Mouse (Mus musculus) ES-E14 (cell line): ENCODE data around the gene Fndc11. TPM values are rescaled to one million over a fixed set of nuclear protein-coding genes. Genes with fewer than 3 reads are reported as not detected.

Source experiments
- DNase-seq: peaks from one replicate; pipeline ENCODE4 v3.0.0-alpha.2; 2013; ENCODE audit warnings: low read depth, low spot score
- H3K27ac ChIP-seq: 2 replicates; pipeline ENCODE4 v1.5.1; 2012; ENCODE audit warnings: low read depth, mild to moderate bottlenecking, low read length, moderate library complexity, mixed read lengths; ENCODE audit not compliant: poor library complexity, insufficient read depth, severe bottlenecking
- H3K36me3 ChIP-seq: 2 replicates; pipeline ENCODE4 v1.6.1; 2012; ENCODE audit warnings: mild to moderate bottlenecking, low read length, moderate library complexity, mixed read lengths; ENCODE audit not compliant: control insufficient read depth, poor library complexity, insufficient read depth, severe bottlenecking
- H3K4me1 ChIP-seq, 2 experiments: fragments of 150-350 bp in 1 of 2; sonication (generic) in 1 of 2; 2 replicates each; pipeline ENCODE4 v1.6.1; 2012; ENCODE audit warnings: low read length in 2 of 2, mild to moderate bottlenecking in 1 of 2, mixed read lengths in 1 of 2; ENCODE audit not compliant: control insufficient read depth in 2 of 2, insufficient read depth in 2 of 2, poor library complexity in 1 of 2
- H3K4me3 ChIP-seq, 2 experiments: fragments of 150-350 bp in 1 of 2; sonication (generic) in 1 of 2; 2 replicates each; pipeline ENCODE4 v1.5.1; 2012; ENCODE audit warnings: low read length in 2 of 2, low read depth in 1 of 2, mild to moderate bottlenecking in 1 of 2, mixed read lengths in 1 of 2; ENCODE audit not compliant: insufficient read depth in 1 of 2, poor library complexity in 1 of 2, severe bottlenecking in 1 of 2
- H3K9ac ChIP-seq: 2 replicates; pipeline ENCODE4 v1.6.1; 2012; ENCODE audit warnings: low read depth, mild to moderate bottlenecking, low read length, mixed read lengths; ENCODE audit not compliant: poor library complexity, insufficient read depth, severe bottlenecking
- H3K9me3 ChIP-seq: fragments of 150-350 bp; sonication (generic); 2 replicates; pipeline ENCODE4 v1.6.1; 2012; ENCODE audit warnings: low read depth, mild to moderate bottlenecking, low read length; ENCODE audit not compliant: control insufficient read depth, insufficient read depth
- CHD2 ChIP-seq: IDR thresholded peaks from 2 replicates; pipeline ENCODE4 v1.6.1; 2014; ENCODE audit warnings: mild to moderate bottlenecking, low read depth, low read length, inconsistent platforms
- HCFC1 ChIP-seq: IDR thresholded peaks from 2 replicates; pipeline ENCODE4 v1.6.1; 2012; ENCODE audit warnings: low read length, inconsistent platforms, borderline replicate concordance; ENCODE audit not compliant: insufficient read depth
- MAFK ChIP-seq: IDR thresholded peaks from 2 replicates; pipeline ENCODE4 v1.6.1; 2014; ENCODE audit warnings: mild to moderate bottlenecking, low read depth, low read length, inconsistent platforms; ENCODE audit not compliant: insufficient read depth
- ZC3H11A ChIP-seq: IDR thresholded peaks from 2 replicates; pipeline ENCODE4 v1.6.1; 2012; ENCODE audit warnings: low read depth, mild to moderate bottlenecking, inconsistent platforms, low read length, borderline replicate concordance
- ZNF384 ChIP-seq: IDR thresholded peaks from 2 replicates; pipeline ENCODE4 v1.6.1; 2012; ENCODE audit warnings: low read depth, low read length, inconsistent platforms
- in situ Hi-C, 2 experiments: fragments of 600-800 bp; cut with MboI; formaldehyde crosslinking; loops; one replicate each; pipeline ENCODE4 v1.15.1; 2025; ENCODE audit warnings: low sequenced_read_pairs in 2 of 2, inconsistent platforms in 1 of 2; ENCODE audit not compliant: unreplicated experiment in 2 of 2
- total RNA-seq: library from RNA; depleted of rRNA; stranded (reverse); fragments of 300-350 nt; gene quantifications from 2 replicates; pipeline ENCODE4 v1.2.3, GENCODE M21; 2012; rRNA removed

Gene Fndc11
- total RNA-seq, result 0.21 TPM in 1 of 2 replicates, not detected in the other

GRCm38 (mm10) chr2:181219538-181220216 is at the start of gene Fndc11:
Fndc11 (plus strand) TSS chr2:181220013.
- DNase-seq, result peak; percentile 64
- peaks cover 0 to 16% of the 10 kb centered on the region in 2 experiments; a peak in 2 of 4 replicates for H3K4me1 ChIP-seq
- in situ Hi-C loops, result no loop called here
- 0 out of 2 replicates have a peak within 1 kb of the TSS, but pooled peaks have one; percentile 0 for H3K9ac ChIP-seq
- no peak within 1 kb of the TSS for H3K27ac ChIP-seq
- no peak for TF ChIP-seq MAFK
- TF ChIP-seq ZNF384, result no peak
- no peak for TF ChIP-seq ZC3H11A
- no peak for TF ChIP-seq CHD2
- no peak for TF ChIP-seq HCFC1
- no peaks in the 10 kb centered on the region for H3K36me3 ChIP-seq
- peak within 1 kb of the TSS; percentile 21 to 37; a peak in 3 of 4 replicates for H3K4me3 ChIP-seq
- no peaks in the 10 kb centered on the region for H3K9me3 ChIP-seq

DNA sequence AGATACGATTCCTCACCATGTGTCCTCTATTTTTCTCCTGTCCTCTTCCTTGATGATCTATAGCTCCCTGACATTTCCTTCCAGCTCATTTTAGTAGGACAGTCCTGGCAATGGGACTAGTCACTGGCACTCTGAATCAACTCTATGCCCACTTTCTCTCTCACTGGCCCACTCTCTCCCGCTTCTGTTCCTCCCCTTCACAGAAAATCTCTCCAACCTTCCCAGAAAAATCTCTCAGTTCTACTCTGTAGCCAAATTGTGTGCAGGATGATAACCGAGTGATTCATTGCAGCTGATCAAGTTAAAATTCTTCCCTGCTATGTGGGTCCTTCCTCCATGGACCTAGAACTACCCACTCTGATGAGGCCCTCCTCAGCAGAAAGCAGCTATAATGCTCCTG is 45.2 kb upstream of the Fndc11 start:
- no peaks in the 10 kb centered on the region for H3K4me1 ChIP-seq
- in situ Hi-C loops, result no loop called here
- H3K4me3 ChIP-seq, result no peak overlapping the region
- H3K9me3 ChIP-seq, result no peaks in the 10 kb centered on the region
- DNase-seq, result no peak
- H3K27ac ChIP-seq, result no peak overlapping the region
- TF ChIP-seq ZC3H11A, result no peak
- TF ChIP-seq ZNF384, result no peak
- TF ChIP-seq CHD2, result no peak
- no peak for TF ChIP-seq MAFK
- TF ChIP-seq HCFC1, result no peak
- no peak overlapping the region for H3K9ac ChIP-seq
- no peaks in the 10 kb centered on the region for H3K36me3 ChIP-seq

GRCm38 (mm10) chr2:181178015-181178414 is 41.8 kb upstream of the Fndc11 start:
- no peak for TF ChIP-seq ZC3H11A
- TF ChIP-seq MAFK, result no peak
- TF ChIP-seq CHD2, result no peak
- TF ChIP-seq HCFC1, result no peak
- no peak for TF ChIP-seq ZNF384
- H3K9ac ChIP-seq, result no peak overlapping the region
- H3K9me3 ChIP-seq, result no peaks in the 10 kb centered on the region
- DNase-seq, result no peak
- in situ Hi-C loops, result no loop called here
- no peaks in the 10 kb centered on the region for H3K36me3 ChIP-seq
- H3K27ac ChIP-seq, result no peak overlapping the region
- no peaks in the 10 kb centered on the region for H3K4me1 ChIP-seq
- H3K4me3 ChIP-seq, result no peak overlapping the region

- TF ChIP-seq CHD2 (no peak), HCFC1 (no peak), ZC3H11A (no peak), ZNF384 (no peak), MAFK (no peak)
- no peak for DNase-seq
- Histone ChIP-seq H3K27ac (no peak overlapping the region), H3K4me1 (no peaks in the 10 kb centered on the region), H3K36me3 (no peaks in the 10 kb centered on the region), H3K4me3 (no peak overlapping the region), H3K9me3 (no peaks in the 10 kb centered on the region), H3K9ac (no peak overlapping the region)
- in situ Hi-C loops, result no loop called here
Measured at GRCm38 (mm10) chr2:181178471-181178870, 41.3 kb upstream of the Fndc11 start.
